Mouse (Mus musculus) megakaryocyte-erythroid progenitor cell, adult 5-6 weeks (primary cell): ENCODE results near the gene Vmn2r99. TPM values are rescaled to one million over a fixed set of nuclear protein-coding genes. Genes with fewer than 3 reads are reported as not detected.

ENCODE experiments used
- ATAC-seq: replicated peaks from 2 replicates; pipeline ENCODE4 v1.8.0; 2016; ENCODE audit warnings: mild to moderate bottlenecking, inconsistent platforms; ENCODE audit not compliant: severe bottlenecking, poor library complexity, low FRiP score, low TSS enrichment
- total RNA-seq, 2 experiments: library from RNA; stranded (forward) in 1 of 2; stranded (reverse) in 1 of 2; fragments of 200-1000, 215-1000 nt in 1 of 2; fragments of >200 nt in 1 of 2; fragmentation: Nextera tagmentation in 1 of 2; gene quantifications; 2 replicates each; pipeline ENCODE4 v1.2.3; 2014 to 2017

Gene Vmn2r99
- not detected in 2 replicates for total RNA-seq (2014; fragmentation: Nextera tagmentation)
- total RNA-seq (2017): not detected in 2 replicates

GRCm38 (mm10) chr17:19361649-19362048 is at the start of gene Vmn2r99:
TSS of gene Vmn2r99 (plus strand) at chr17:19361949.
- ATAC-seq: no peak

GRCm38 (mm10) chr17:19437623-19438022 is 75.9 kb downstream of the Vmn2r99 start:
- no peak for ATAC-seq

GRCm38 (mm10) chr17:19444932-19445331 is 83.2 kb downstream of the Vmn2r99 start:
- ATAC-seq: no peak

Other genes starting within 250 kb of the Vmn2r99 start
- not detected in 2 replicates for gene Vmn2r100, start 142.8 kb downstream of the Vmn2r99 start, total RNA-seq (2014; fragmentation: Nextera tagmentation)
- gene Vmn2r100, start 142.8 kb downstream of the Vmn2r99 start, total RNA-seq (2017): not detected in 2 replicates
- gene Vmn2r101, start 215.3 kb downstream of the Vmn2r99 start, total RNA-seq (2014; fragmentation: Nextera tagmentation): not detected in 2 replicates
- gene Vmn2r101, start 215.3 kb downstream of the Vmn2r99 start, total RNA-seq (2017): not detected in 2 replicates